Mouse (Mus musculus) cortical plate, adult 2 months (tissue): Measurements from ENCODE around the gene Plekhh1. TPM values are rescaled to one million over a fixed set of nuclear protein-coding genes. Genes with fewer than 3 reads are reported as not detected.

ENCODE experiments used
- H3K27ac ChIP-seq: fragments of 200-500 bp; 2 replicates; pipeline ENCODE4 v1.5.1; 2012; ENCODE audit warnings: low read length, control low read depth, inconsistent platforms; ENCODE audit not compliant: insufficient read depth
- H3K4me1 ChIP-seq: fragments of 200-500 bp; 2 replicates; pipeline ENCODE4 v1.6.1; 2011; ENCODE audit warnings: low read length; ENCODE audit not compliant: control insufficient read depth, insufficient read depth
- H3K4me3 ChIP-seq: fragments of 200-500 bp; 2 replicates; pipeline ENCODE4 v1.5.1; 2011; ENCODE audit warnings: mild to moderate bottlenecking, low read length, control low read depth; ENCODE audit not compliant: insufficient read depth
- CTCF ChIP-seq: fragments of 200-500 bp; IDR thresholded peaks from 2 replicates; pipeline ENCODE4 v1.5.1; 2011; ENCODE audit warnings: mild to moderate bottlenecking, control low read depth, low read length; ENCODE audit not compliant: insufficient read depth; ENCODE audit errors: extremely low read depth
- POLR2A ChIP-seq: fragments of 200-500 bp; IDR thresholded peaks from 2 replicates; pipeline ENCODE4 v1.6.1; 2011; ENCODE audit warnings: mild to moderate bottlenecking, low read length, control low read depth; ENCODE audit not compliant: insufficient read depth; ENCODE audit errors: extremely low read depth
- polyA plus RNA-seq: library from polyadenylated mRNA; depleted of rRNA; stranded (reverse); fragments of >200 nt; gene quantifications from 2 replicates; pipeline ENCODE4 v1.2.3, GENCODE M21; 2012

The Plekhh1 gene
- polyA plus RNA-seq, 1 experiment = 22.3 TPM

GRCm38 (mm10) chr12:79034331-79034730 is 5.4 kb downstream of the Plekhh1 start:
- Histone ChIP-seq H3K4me3 (no peak overlapping the region), H3K4me1 (no peaks in the 10 kb centered on the region), H3K27ac (peak overlapping the region; percentile 65; the same call in 1 of the 2 replicates)
- TF ChIP-seq POLR2A (no peak), CTCF (no peak)

- Histone ChIP-seq H3K4me3 (no peak overlapping the region), H3K4me1 (no peaks in the 10 kb centered on the region), H3K27ac (peak overlapping the region; percentile 65; the same call in 1 of the 2 replicates)
- TF ChIP-seq CTCF = no peak
- no peak for TF ChIP-seq POLR2A
Measured at GRCm38 (mm10) chr12:79035349-79035748, 6.4 kb downstream of the Plekhh1 start.

- Histone ChIP-seq H3K4me1 (no peaks in the 10 kb centered on the region), H3K4me3 (no peak overlapping the region), H3K27ac (no peak overlapping the region)
- TF ChIP-seq CTCF (no peak), POLR2A (no peak)
Measured at GRCm38 (mm10) chr12:79039708-79040107, 10.7 kb downstream of the Plekhh1 start.

GRCm38 (mm10) chr12:79040201-79040827 is 11.4 kb downstream of the Plekhh1 start:
- TF ChIP-seq CTCF = no peak
- no peak for TF ChIP-seq POLR2A
- H3K4me1 ChIP-seq = no peaks in the 10 kb centered on the region
- H3K27ac ChIP-seq = no peak overlapping the region
- no peak overlapping the region for H3K4me3 ChIP-seq

- TF ChIP-seq CTCF (no peak), POLR2A (no peak)
- H3K27ac ChIP-seq = no peak overlapping the region
- H3K4me1 ChIP-seq = no peaks in the 10 kb centered on the region
- H3K4me3 ChIP-seq = no peak overlapping the region
Measured at GRCm38 (mm10) chr12:79041436-79041835, 12.5 kb downstream of the Plekhh1 start.

- Histone ChIP-seq H3K4me3 (no peak overlapping the region), H3K4me1 (no peaks in the 10 kb centered on the region), H3K27ac (no peak overlapping the region)
- TF ChIP-seq POLR2A = no peak
- TF ChIP-seq CTCF = no peak
Measured at GRCm38 (mm10) chr12:79044668-79045067, 15.7 kb downstream of the Plekhh1 start.

GRCm38 (mm10) chr12:79046171-79046570 is 17.2 kb downstream of the Plekhh1 start:
- Histone ChIP-seq H3K4me3 (no peak overlapping the region), H3K4me1 (no peaks in the 10 kb centered on the region), H3K27ac (no peak overlapping the region)
- TF ChIP-seq POLR2A = no peak
- no peak for TF ChIP-seq CTCF

- no peak overlapping the region for H3K4me3 ChIP-seq
- TF ChIP-seq POLR2A (no peak), CTCF (no peak)
- H3K4me1 ChIP-seq = no peaks in the 10 kb centered on the region
- no peak overlapping the region for H3K27ac ChIP-seq
Measured at GRCm38 (mm10) chr12:79047203-79047602, 18.2 kb downstream of the Plekhh1 start.

GRCm38 (mm10) chr12:79048898-79049297 is 19.9 kb downstream of the Plekhh1 start:
- TF ChIP-seq POLR2A = no peak
- TF ChIP-seq CTCF = no peak
- Histone ChIP-seq H3K4me3 (no peak overlapping the region), H3K27ac (no peak overlapping the region), H3K4me1 (no peaks in the 10 kb centered on the region)

GRCm38 (mm10) chr12:79049807-79050206 is 20.8 kb downstream of the Plekhh1 start:
- TF ChIP-seq POLR2A = no peak
- no peak for TF ChIP-seq CTCF
- no peaks in the 10 kb centered on the region for H3K4me1 ChIP-seq
- H3K27ac ChIP-seq = no peak overlapping the region
- H3K4me3 ChIP-seq = no peak overlapping the region

GRCm38 (mm10) chr12:79050545-79051212 is 21.7 kb downstream of the Plekhh1 start:
- no peaks in the 10 kb centered on the region for H3K4me1 ChIP-seq
- H3K4me3 ChIP-seq = no peak overlapping the region
- no peak overlapping the region for H3K27ac ChIP-seq
- TF ChIP-seq POLR2A (no peak), CTCF (no peak)
